Comparison of ENCODE assay signal across 13 mouse cellular contexts in genomic region chr12:49484070-49484770, GRCm38 (mm10).
DNase-seq lines count a peak whose midpoint lies in the region; ATAC-seq lines count a peak whose summit lies in the region.
"Had no signal": no experiment of that assay in that cellular context is flagged by ENCODE, and none has a peak within 500 bp of the region (broad histone marks: within the 10 kb centered on the region; RNA-seq: fewer than 3 reads in every experiment).

No protein-coding gene starts in this region.

- no peaks in the 10 kb centered on the region for H3K36me3 ChIP-seq in hindbrain, embryonic 10.5 days
- no peaks in the 10 kb centered on the region for H3K36me3 ChIP-seq in midbrain, embryonic 12.5 days
- H3K36me3 ChIP-seq: intestine, embryonic 15.5 days; limb, embryonic 10.5 days had no signal

- H3K27ac ChIP-seq in hindbrain, embryonic 10.5 days, result no peak overlapping the region
- no peak overlapping the region for H3K27ac ChIP-seq in midbrain, embryonic 12.5 days (replicated peaks)
- H3K27ac ChIP-seq: intestine, embryonic 15.5 days; limb, embryonic 10.5 days; liver, embryonic 14.5 days had no signal

- no peak overlapping the region for H3K4me3 ChIP-seq in hindbrain, embryonic 10.5 days
- H3K4me3 ChIP-seq in midbrain, embryonic 12.5 days, result no peak overlapping the region
- H3K4me3 ChIP-seq: intestine, embryonic 15.5 days; limb, embryonic 10.5 days had no signal

- DNase-seq in embryo, embryonic 10 days (ENCODE audit: low spot score), result peak; percentile 9
- DNase-seq in embryo, embryonic 9.5 days (ENCODE audit: extremely low spot score), result no peak
- DNase-seq in embryo, embryonic 11 days, result peak; percentile 31
- DNase-seq in hindbrain, embryonic 10.5 days (ENCODE audit: low spot score), result peak; percentile 12
- DNase-seq in urinary bladder, postnatal 25 days (ENCODE audit: low spot score), result no peak
- no peak for DNase-seq in left cerebral cortex, postnatal 25 days (ENCODE audit: low spot score in 2 of 2)
- DNase-seq in left cerebral cortex, postnatal 36 days (ENCODE audit: low spot score in 2 of 2), result no peak
- DNase-seq: adrenal gland, adult 8-10 months; lung, postnatal 4 days had no signal

- intact Hi-C loops in left cerebral cortex, postnatal 25 days (cut with DNase I), result loop anchor here (5.0 kb wide), 1 partner anchor 463 kb away; no protein-coding TSS in a partner anchor
- intact Hi-C loops in left cerebral cortex, postnatal 36 days (cut with DNase I), result loop anchor here (5.0 kb wide), 1 partner anchor 82 kb away; no protein-coding TSS in a partner anchor

- no peaks in the 10 kb centered on the region for H3K9me3 ChIP-seq in hindbrain, embryonic 10.5 days
- H3K9me3 ChIP-seq in midbrain, embryonic 12.5 days, result no peaks in the 10 kb centered on the region
- H3K9me3 ChIP-seq: intestine, embryonic 15.5 days; limb, embryonic 10.5 days had no signal

- no peak overlapping the region for H3K4me2 ChIP-seq in midbrain, embryonic 12.5 days (replicated peaks)
- H3K4me2 ChIP-seq: intestine, embryonic 15.5 days had no signal

- peaks cover 17% of the 10 kb centered on the region for H3K4me1 ChIP-seq in hindbrain, embryonic 10.5 days (replicated peaks)
- H3K4me1 ChIP-seq in midbrain, embryonic 12.5 days, result peaks cover 15% of the 10 kb centered on the region
- H3K4me1 ChIP-seq: intestine, embryonic 15.5 days had no signal

- H3K9ac ChIP-seq in midbrain, embryonic 12.5 days (replicated peaks), result no peak overlapping the region
- H3K9ac ChIP-seq: intestine, embryonic 15.5 days; liver, embryonic 14.5 days had no signal

- no peaks in the 10 kb centered on the region for H3K27me3 ChIP-seq in hindbrain, embryonic 10.5 days (ENCODE audit: insufficient read depth, poor library complexity, severe bottlenecking)
- H3K27me3 ChIP-seq in midbrain, embryonic 12.5 days, result no peaks in the 10 kb centered on the region
- H3K27me3 ChIP-seq: intestine, embryonic 15.5 days had no signal

- ATAC-seq in midbrain, embryonic 12.5 days (ENCODE audit: low FRiP score, low read depth), result peak; percentile 92
- ATAC-seq: intestine, embryonic 15.5 days had no signal

- WGBS in hindbrain, embryonic 10.5 days, result 40% methylated on average over 4 of the region's 4 CpGs
- WGBS in midbrain, embryonic 12.5 days, result 27% methylated on average over 4 of the region's 4 CpGs

Comparison
In these comparisons a context has a peak if more than half of its experiments do, and no peak if none do; other contexts are left out.
1. DNase-seq: peak in embryo, embryonic 10 days (single experiment), embryo, embryonic 11 days (single experiment) and hindbrain, embryonic 10.5 days (single experiment); none in embryo, embryonic 9.5 days (single experiment), urinary bladder, postnatal 25 days (single experiment), left cerebral cortex, postnatal 25 days (0 of 2) and left cerebral cortex, postnatal 36 days (0 of 2).